In genomic region chr9:106469317-106469716, GRCm38 (mm10) we compare ENCODE assay signal across 17 mouse cellular contexts. TPM values are rescaled to one million over a fixed set of nuclear protein-coding genes. Genes with fewer than 3 reads are reported as not detected.
A peak's percentile ranks its signal among the peaks of the same experiment; 100 is the strongest.
DNase-seq lines count a peak whose midpoint lies in the region; ATAC-seq and TF ChIP-seq lines count a peak whose summit lies in the region.
"Had no signal": no experiment of that assay in that cellular context is flagged by ENCODE, and none has a peak within 500 bp of the region (broad histone marks: within the 10 kb centered on the region; RNA-seq: fewer than 3 reads in every experiment).

No protein-coding gene starts in this region.

- H3K9me3 ChIP-seq in kidney, postnatal 0 days (replicated peaks; ENCODE audit: low read length) = no peaks in the 10 kb centered on the region
- H3K9me3 ChIP-seq: embryonic facial prominence, embryonic 12.5 days; forebrain, embryonic 12.5 days; limb, embryonic 10.5 days had no signal

- peak; percentile 33; the same call in 1 of the 2 replicates for TF ChIP-seq CTCF in kidney, postnatal 0 days (IDR thresholded peaks at IDR 0.05; ENCODE audit: low read depth)

- H3K4me3 ChIP-seq in kidney, postnatal 0 days (replicated peaks; ENCODE audit: low read depth, low read length) = no peak overlapping the region
- H3K4me3 ChIP-seq in myocyte = no peak overlapping the region
- H3K4me3 ChIP-seq: embryonic facial prominence, embryonic 12.5 days; forebrain, embryonic 12.5 days; limb, embryonic 10.5 days had no signal

- H3K4me2 ChIP-seq in kidney, postnatal 0 days (ENCODE audit: low read length) = no peak overlapping the region
- H3K4me2 ChIP-seq in myocyte (ENCODE audit: low read depth) = no peak overlapping the region
- H3K4me2 ChIP-seq: embryonic facial prominence, embryonic 12.5 days; forebrain, embryonic 12.5 days had no signal

- H3K79me2 ChIP-seq in myocyte (ENCODE audit: control insufficient read depth, insufficient read depth) = peaks cover 5% of the 10 kb centered on the region

- peak; percentile 4 for DNase-seq in adrenal gland, adult 2 months
- DNase-seq in adrenal gland, adult 18-20 months (ENCODE audit: low spot score in 2 of 2) = no peak
- no peak for DNase-seq in kidney, postnatal 0 days (ENCODE audit: low spot score)
- no peak for DNase-seq in kidney, postnatal 14 days
- peak; percentile 25 for DNase-seq in NIH3T3 (ENCODE audit: low read depth)
- no peak for DNase-seq in embryo, embryonic 10.5 days (ENCODE audit: low spot score)
- DNase-seq in layer of hippocampus, postnatal 10 days (ENCODE audit: low spot score in 2 of 2) = no peak
- DNase-seq: adrenal gland, postnatal 10 days; heart, postnatal 4 days; kidney, adult 11 months; midbrain, embryonic 14.5 days had no signal

- no peak overlapping the region for H3K27ac ChIP-seq in kidney, postnatal 0 days
- H3K27ac ChIP-seq: embryonic facial prominence, embryonic 12.5 days; forebrain, embryonic 12.5 days; limb, embryonic 10.5 days had no signal

- H3ac ChIP-seq in myocyte (ENCODE audit: control insufficient read depth, insufficient read length) = no peak overlapping the region

- TF ChIP-seq POLR2A in myocyte (IDR thresholded peaks at IDR 0.05; ENCODE audit: insufficient read length, low read depth) = peak; percentile 22

- no peak overlapping the region for H3K9ac ChIP-seq in kidney, postnatal 0 days (ENCODE audit: low read depth, low read length)
- H3K9ac ChIP-seq: embryonic facial prominence, embryonic 12.5 days; forebrain, embryonic 12.5 days had no signal

- H3K36me3 ChIP-seq in kidney, postnatal 0 days (ENCODE audit: insufficient read depth, low read length) = no peaks in the 10 kb centered on the region
- H3K36me3 ChIP-seq in myocyte (ENCODE audit: control insufficient read depth, insufficient read depth) = peaks cover 2% of the 10 kb centered on the region
- H3K36me3 ChIP-seq: embryonic facial prominence, embryonic 12.5 days had no signal

- ATAC-seq in kidney, postnatal 0 days (replicated peaks; ENCODE audit: low FRiP score, low read depth) = no peak
- ATAC-seq: Patski had no signal

- WGBS in kidney, postnatal 0 days = 58% methylated on average over 6 of the region's 6 CpGs

- H3K27me3 ChIP-seq in kidney, postnatal 0 days (ENCODE audit: insufficient read depth, low read length) = no peaks in the 10 kb centered on the region
- no peaks in the 10 kb centered on the region for H3K27me3 ChIP-seq in myocyte (ENCODE audit: control insufficient read depth, insufficient read depth, insufficient read length)
- H3K27me3 ChIP-seq: embryonic facial prominence, embryonic 12.5 days; Patski had no signal

- peaks cover 14% of the 10 kb centered on the region for H3K4me1 ChIP-seq in kidney, postnatal 0 days (replicated peaks; ENCODE audit: insufficient read depth, low read length)

TF ChIP-seq in myocyte, 11 proteins besides CTCF, POLR2A, EP300 and RAD21:
- TF ChIP-seq USF1 (IDR thresholded peaks at IDR 0.05; ENCODE audit: low read depth) = no peak
- TF ChIP-seq SRF (IDR thresholded peaks at IDR 0.05; ENCODE audit: control insufficient read depth, insufficient read length, low read depth) = no peak
- TF ChIP-seq MYOD1 (IDR thresholded peaks at IDR 0.05; ENCODE audit: control insufficient read depth in 1 of 3, insufficient read length in 2 of 3, low read depth in 2 of 3) = peak in 1 of 3 experiments; percentile 2
- no peak for TF ChIP-seq CEBPB (IDR thresholded peaks at IDR 0.05; ENCODE audit: insufficient read depth, poor library complexity, severe bottlenecking)
- TF ChIP-seq TCF12 (IDR thresholded peaks at IDR 0.05; ENCODE audit: insufficient read depth, poor library complexity, severe bottlenecking) = no peak
- no peak for TF ChIP-seq REST (IDR thresholded peaks at IDR 0.05; ENCODE audit: insufficient read depth, insufficient read length)
- TF ChIP-seq E2F4 (IDR thresholded peaks at IDR 0.05; ENCODE audit: insufficient read depth) = no peak
- TF ChIP-seq POLR2AphosphoS2 (IDR thresholded peaks at IDR 0.05; ENCODE audit: insufficient read length, low read depth) = peak; percentile 58
- TF ChIP-seq MAX (IDR thresholded peaks at IDR 0.05; ENCODE audit: low read depth) = no peak
- TF ChIP-seq MYOG (IDR thresholded peaks at IDR 0.05; ENCODE audit: control insufficient read depth in 1 of 3, insufficient read depth in 1 of 3, insufficient read length in 2 of 3, low read depth in 2 of 3) = no peak
- no peak for TF ChIP-seq TCF3 (IDR thresholded peaks at IDR 0.05; ENCODE audit: insufficient read length, low read depth)

RNA-seq across cellular contexts. Expression of gene Gpr62, which starts 3.6 kb away (rescaled TPM):
- under 1 TPM; 0.17 TPM for total RNA-seq in adrenal gland, adult 2 months (2021)
- polyA plus RNA-seq in adrenal gland, adult 2 months (2012; rRNA removed) = 0.95 and 0.99 TPM in 2 replicates
- total RNA-seq in adrenal gland, adult 18-20 months (2021) = under 1 TPM; 0.20 to 0.29 TPM
- polyA plus RNA-seq in kidney, postnatal 0 days (2015; fragmentation: Nextera tagmentation; extraction: Ambion mirVana) = 0.52 and 0.91 TPM in 2 replicates
- polyA plus RNA-seq in myocyte (2012; fragmentation: generic; extraction: Trizol) = 0.46 TPM
- 1 to 10 TPM; 1.8 to 2.0 TPM for total RNA-seq in layer of hippocampus, postnatal 10 days (2021)
- total RNA-seq: neutrophil, adult 5-6 weeks had no signal

RNA-seq across cellular contexts. Expression of gene Rrp9, which starts 6.4 kb away (rescaled TPM):
- total RNA-seq in adrenal gland, adult 2 months (2021) = 10 to 100 TPM; 41.2 to 47.0 TPM
- 36.8 and 42.2 TPM in 2 replicates for polyA plus RNA-seq in adrenal gland, adult 2 months (2012; rRNA removed)
- total RNA-seq in adrenal gland, adult 18-20 months (2021) = 10 to 100 TPM; 32.7 to 47.8 TPM
- 35.6 and 40.0 TPM in 2 replicates for polyA plus RNA-seq in kidney, postnatal 0 days (2015; fragmentation: Nextera tagmentation; extraction: Ambion mirVana)
- 69.4 TPM for polyA plus RNA-seq in myocyte (2012; fragmentation: generic; extraction: Trizol)
- 10 to 100 TPM; 38.5 to 45.2 TPM for total RNA-seq in layer of hippocampus, postnatal 10 days (2021)

RNA-seq across cellular contexts. Expression of gene Parp3, which starts 7.4 kb away (rescaled TPM):
- 10 to 100 TPM; 39.4 to 60.7 TPM for total RNA-seq in adrenal gland, adult 2 months (2021)
- 65.6 and 87.4 TPM in 2 replicates for polyA plus RNA-seq in adrenal gland, adult 2 months (2012; rRNA removed)
- total RNA-seq in adrenal gland, adult 18-20 months (2021) = 10 to 100 TPM; 35.9 to 63.4 TPM
- 5.8 and 6.4 TPM in 2 replicates for polyA plus RNA-seq in kidney, postnatal 0 days (2015; fragmentation: Nextera tagmentation; extraction: Ambion mirVana)
- 66.1 TPM for polyA plus RNA-seq in myocyte (2012; fragmentation: generic; extraction: Trizol)
- total RNA-seq in layer of hippocampus, postnatal 10 days (2021) = 1 to 10 TPM; 2.4 to 2.8 TPM

RNA-seq across cellular contexts. Expression of gene Pcbp4, which starts 16.2 kb away (rescaled TPM):
- 10 to 100 TPM; 17.5 to 28.6 TPM for total RNA-seq in adrenal gland, adult 2 months (2021)
- polyA plus RNA-seq in adrenal gland, adult 2 months (2012; rRNA removed) = 56.4 and 90.6 TPM in 2 replicates
- total RNA-seq in adrenal gland, adult 18-20 months (2021) = 10 to 100 TPM; 22.4 to 28.0 TPM
- polyA plus RNA-seq in kidney, postnatal 0 days (2015; fragmentation: Nextera tagmentation; extraction: Ambion mirVana) = 78.6 and 79.7 TPM in 2 replicates
- 274 TPM for polyA plus RNA-seq in myocyte (2012; fragmentation: generic; extraction: Trizol)
- 100 to 1,000 TPM; 226 to 234 TPM for total RNA-seq in layer of hippocampus, postnatal 10 days (2021)

RNA-seq across cellular contexts. Expression of gene Abhd14a, which starts 21.8 kb away (rescaled TPM):
- total RNA-seq in adrenal gland, adult 2 months (2021) = 10 to 100 TPM; 18.8 to 25.9 TPM
- 29.0 and 33.9 TPM in 2 replicates for polyA plus RNA-seq in adrenal gland, adult 2 months (2012; rRNA removed)
- total RNA-seq in adrenal gland, adult 18-20 months (2021) = 10 to 100 TPM; 18.3 to 21.3 TPM
- polyA plus RNA-seq in kidney, postnatal 0 days (2015; fragmentation: Nextera tagmentation; extraction: Ambion mirVana) = 57.0 and 60.8 TPM in 2 replicates
- 19.2 TPM for polyA plus RNA-seq in myocyte (2012; fragmentation: generic; extraction: Trizol)
- 10 to 100 TPM; 51.1 to 53.2 TPM for total RNA-seq in layer of hippocampus, postnatal 10 days (2021)

Comparison
In these comparisons a context has a peak if more than half of its experiments do, and no peak if none do; other contexts are left out.
1. DNase-seq: peak in adrenal gland, adult 2 months (single experiment) and NIH3T3 (single experiment); none in adrenal gland, adult 18-20 months (0 of 2), kidney, postnatal 0 days (single experiment), kidney, postnatal 14 days (single experiment), embryo, embryonic 10.5 days (single experiment) and layer of hippocampus, postnatal 10 days (0 of 2).
2. RNA of gene Parp3, which starts 7.4 kb away (total RNA-seq): 35.9 to 63.4 TPM in adrenal gland, adult 18-20 months and 39.4 to 60.7 TPM in adrenal gland, adult 2 months; 2.4 to 2.8 TPM in layer of hippocampus, postnatal 10 days; every median in the first group is over 4 times any median in the second.